Mouse (Mus musculus) ES-E14 (cell line): ENCODE measurements at regions not wholly inside any gene's neighbourhood (a gene's known extent, or its start where the extent isn't known, plus 50 kb on each side); places are given as distances from the start of the nearest gene placed in this dataset.

Source experiments
- HCFC1 ChIP-seq: IDR thresholded peaks from 2 replicates; pipeline ENCODE4 v1.6.1; 2012; ENCODE audit warnings: low read length, inconsistent platforms, borderline replicate concordance; ENCODE audit not compliant: insufficient read depth
- MAFK ChIP-seq: IDR thresholded peaks from 2 replicates; pipeline ENCODE4 v1.6.1; 2014; ENCODE audit warnings: mild to moderate bottlenecking, low read depth, low read length, inconsistent platforms; ENCODE audit not compliant: insufficient read depth
- ZC3H11A ChIP-seq: IDR thresholded peaks from 2 replicates; pipeline ENCODE4 v1.6.1; 2012; ENCODE audit warnings: low read depth, mild to moderate bottlenecking, inconsistent platforms, low read length, borderline replicate concordance
- ZNF384 ChIP-seq: IDR thresholded peaks from 2 replicates; pipeline ENCODE4 v1.6.1; 2012; ENCODE audit warnings: low read depth, low read length, inconsistent platforms

DNA sequence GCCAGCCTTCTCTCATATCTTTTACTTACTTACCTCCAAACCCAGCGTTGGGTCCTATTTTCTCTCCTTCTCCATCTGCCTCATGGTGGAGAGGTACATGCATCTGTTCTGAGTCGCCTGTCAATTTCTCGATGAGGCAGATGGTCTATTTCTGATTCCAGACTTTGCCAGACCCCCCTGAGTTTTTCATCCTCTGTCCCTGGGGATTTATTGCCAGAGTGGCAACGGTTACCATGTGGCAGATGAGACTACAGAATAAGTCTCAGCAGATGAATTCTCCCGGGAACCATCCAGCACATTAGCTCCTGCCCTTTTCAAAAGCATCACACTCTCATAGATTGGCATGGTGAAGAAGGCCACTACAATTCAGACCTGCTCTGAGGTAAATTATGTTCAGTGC, 819.7 kb upstream of the Acvr2a start:
- TF ChIP-seq ZNF384: no peak
- no peak for TF ChIP-seq HCFC1
- no peak for TF ChIP-seq ZC3H11A
- TF ChIP-seq MAFK: no peak
